Mouse (Mus musculus) lung, embryonic 14.5 days (tissue): Measurements from ENCODE around the gene Tagln3. TPM values are rescaled to one million over a fixed set of nuclear protein-coding genes. Genes with fewer than 3 reads are reported as not detected.
A peak's percentile ranks its signal among the peaks of the same experiment; 100 is the strongest.

Experiments used
- ATAC-seq: fragments of 200-750 bp; cut with Nextera tagmentation; 2 replicates; pipeline ENCODE4 v1.8.0; 2017; ENCODE audit warnings: mild to moderate bottlenecking, moderate TSS enrichment, moderate library complexity; ENCODE audit not compliant: insufficient read depth
- DNase-seq: peaks from one replicate; pipeline ENCODE4 v3.0.0-alpha.2; 2015
- H3K27ac ChIP-seq: fragments of 300-500 bp; sonication (generic); 2 replicates; pipeline ENCODE4 v1.5.1; 2014; ENCODE audit warnings: low read depth, mild to moderate bottlenecking, moderate library complexity
- H3K27me3 ChIP-seq: fragments of 300-500 bp; sonication (generic); 2 replicates; pipeline ENCODE4 v1.6.1; 2014; ENCODE audit warnings: low read length, control low read depth; ENCODE audit not compliant: insufficient read depth
- H3K36me3 ChIP-seq: fragments of 300-500 bp; sonication (generic); 2 replicates; pipeline ENCODE4 v1.6.1; 2014; ENCODE audit warnings: control low read depth; ENCODE audit not compliant: insufficient read depth
- H3K4me1 ChIP-seq: fragments of 300-500 bp; sonication (generic); 2 replicates; pipeline ENCODE4 v1.6.1; 2014; ENCODE audit warnings: antibody characterized with exemption, control low read depth; ENCODE audit not compliant: insufficient read depth
- H3K4me2 ChIP-seq: fragments of 300-500 bp; sonication (generic); 2 replicates; pipeline ENCODE4 v1.6.1; 2014; ENCODE audit warnings: mild to moderate bottlenecking
- H3K4me3 ChIP-seq: fragments of 300-500 bp; sonication (generic); 2 replicates; pipeline ENCODE4 v1.5.1; 2014; ENCODE audit warnings: low read depth, low read length
- H3K9ac ChIP-seq: fragments of 300-500 bp; sonication (generic); 2 replicates; pipeline ENCODE4 v1.6.1; 2014
- H3K9me3 ChIP-seq: fragments of 300-500 bp; sonication (generic); 2 replicates; pipeline ENCODE4 v1.6.1; 2016; ENCODE audit warnings: low read depth, low read length, control low read depth
- CTCF ChIP-seq: IDR thresholded peaks from 2 replicates; pipeline ENCODE4 v1.5.1; 2016; ENCODE audit warnings: antibody characterized with exemption, low read depth
- WGBS: fragments of 180-500 bp; shearing (Covaris S2); extraction: QIAGEN DNeasy Blood & Tissue Kit; methylation state at CpG from one replicate; pipeline ENCODE4 v1.1.7; 2014; 5-methylcytosine and 5-hydroxymethylcytosine counted together
- polyA plus RNA-seq: library from polyadenylated mRNA; unstranded; fragments of >200 nt; fragmentation: Nextera tagmentation; extraction: Ambion mirVana; gene quantifications from 2 replicates; pipeline ENCODE4 v1.2.1, GENCODE M21; 2014

Gene Tagln3
- polyA plus RNA-seq, 1 experiment from 2014 or later = 5.2 TPM

- no peak overlapping the region for H3K4me2 ChIP-seq
- H3K4me3 ChIP-seq = no peak overlapping the region
- no peaks in the 10 kb centered on the region for H3K27me3 ChIP-seq
- H3K27ac ChIP-seq = peak overlapping the region; percentile 42
- H3K9ac ChIP-seq = no peak overlapping the region
- no peak for TF ChIP-seq CTCF
- ATAC-seq (peak; percentile 75; the same call in 1 of the 2 replicates), DNase-seq (peak; percentile 63)
- peaks cover 68% of the 10 kb centered on the region for H3K36me3 ChIP-seq
- 38% methylated on average over 13 of the region's 13 CpGs for WGBS
- no peaks in the 10 kb centered on the region for H3K9me3 ChIP-seq
- H3K4me1 ChIP-seq = 0 out of 2 replicates have a peak, but pooled peaks cover 4% of the 10 kb centered on the region
Observed at GRCm38 (mm10) chr16:45762859-45763505, 38.6 kb upstream of the Tagln3 start.

- peak; percentile 28 for TF ChIP-seq CTCF
- Histone ChIP-seq H3K36me3 (peaks cover 71% of the 10 kb centered on the region), H3K27me3 (no peaks in the 10 kb centered on the region), H3K4me3 (no peak overlapping the region), H3K27ac (no peak overlapping the region), H3K4me1 (0 out of 2 replicates have a peak, but pooled peaks cover 4% of the 10 kb centered on the region), H3K9ac (no peak overlapping the region), H3K4me2 (no peak overlapping the region), H3K9me3 (no peaks in the 10 kb centered on the region)
- DNase-seq = peak; percentile 21
- ATAC-seq = no peak
- WGBS = 70% methylated on average over 1 of the region's 1 CpGs
Observed at GRCm38 (mm10) chr16:45761425-45761824, 37.0 kb upstream of the Tagln3 start.

GRCm38 (mm10) chr16:45758726-45759269 lies 34.4 kb upstream of the Tagln3 start:
- no peak for ATAC-seq
- Histone ChIP-seq H3K4me3 (no peak overlapping the region), H3K9me3 (no peaks in the 10 kb centered on the region), H3K27ac (no peak overlapping the region), H3K4me1 (0 out of 2 replicates have a peak, but pooled peaks cover 4% of the 10 kb centered on the region), H3K9ac (no peak overlapping the region), H3K27me3 (no peaks in the 10 kb centered on the region), H3K4me2 (no peak overlapping the region), H3K36me3 (peaks cover 57% of the 10 kb centered on the region)
- no peak for TF ChIP-seq CTCF
- DNase-seq = no peak
- WGBS = 82% methylated on average over 9 of the region's 9 CpGs

DNA sequence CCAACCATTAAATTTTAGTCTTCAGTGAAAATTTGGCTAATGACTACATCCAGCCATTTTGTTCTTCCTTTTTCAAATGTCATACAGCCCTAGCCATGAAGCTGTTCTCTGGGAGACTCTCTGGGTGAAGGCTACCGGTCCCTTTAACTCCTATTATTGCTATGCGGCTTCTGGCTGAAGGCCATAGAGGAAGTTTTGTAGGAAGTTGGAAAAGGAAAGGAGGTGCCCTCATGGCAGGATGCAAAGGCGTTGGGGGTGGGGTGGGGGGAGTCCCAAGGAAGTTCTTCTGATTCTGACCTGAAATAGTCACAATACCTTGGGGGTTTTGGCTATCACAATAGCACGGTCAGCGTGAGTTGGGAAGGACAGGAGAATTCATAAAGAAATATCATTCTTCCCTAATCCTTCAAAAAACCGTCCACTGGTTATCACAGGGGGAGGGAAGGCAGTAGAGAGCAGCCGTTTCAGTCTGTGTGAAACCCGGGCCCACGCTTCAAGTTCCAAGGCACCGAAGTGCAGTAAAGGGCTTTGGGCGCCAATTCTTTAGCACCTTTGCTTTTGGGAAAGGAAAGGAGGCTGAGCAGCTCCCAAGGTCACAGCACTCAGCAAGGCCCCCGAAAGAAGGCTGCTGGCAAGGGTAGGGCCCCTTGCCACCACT lies 33.1 kb upstream of the Tagln3 start:
- WGBS = 70% methylated on average over 12 of the region's 12 CpGs
- Histone ChIP-seq H3K9ac (no peak overlapping the region), H3K4me2 (no peak overlapping the region), H3K36me3 (peaks cover 46% of the 10 kb centered on the region), H3K27me3 (no peaks in the 10 kb centered on the region), H3K4me1 (no peaks in the 10 kb centered on the region), H3K27ac (peak overlapping the region; percentile 22; the same call in 1 of the 2 replicates), H3K9me3 (no peaks in the 10 kb centered on the region), H3K4me3 (no peak overlapping the region)
- no peak for TF ChIP-seq CTCF
- peak; percentile 62 for DNase-seq
- ATAC-seq = peak; percentile 68

DNA sequence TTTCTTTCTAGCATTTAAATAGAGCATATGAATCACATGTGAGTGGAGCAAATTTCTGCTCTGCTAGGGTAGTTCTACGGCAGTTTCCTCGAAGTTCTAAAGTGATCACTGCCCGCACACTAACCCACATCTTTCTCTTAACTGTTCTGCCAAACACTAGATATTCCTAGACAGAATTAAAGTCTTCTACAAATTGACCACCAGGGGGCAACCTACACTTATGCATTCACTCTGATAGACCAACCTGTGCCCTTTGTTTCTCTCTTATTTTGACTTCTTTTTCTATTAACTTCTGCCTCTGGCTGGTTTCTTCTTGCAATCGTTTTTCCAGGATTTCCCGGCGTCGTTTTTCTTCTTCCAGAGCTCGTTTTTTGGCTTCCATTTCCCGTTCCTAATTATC lies 32.4 kb upstream of the Tagln3 start:
- DNase-seq = peak; percentile 91
- H3K9ac ChIP-seq = no peak overlapping the region
- WGBS = 33% methylated on average over 9 of the region's 9 CpGs
- ATAC-seq = peak; percentile 81
- H3K4me1 ChIP-seq = no peaks in the 10 kb centered on the region
- H3K4me3 ChIP-seq = no peak overlapping the region
- TF ChIP-seq CTCF = peak; percentile 79
- H3K9me3 ChIP-seq = no peaks in the 10 kb centered on the region
- H3K4me2 ChIP-seq = no peak overlapping the region
- H3K27me3 ChIP-seq = no peaks in the 10 kb centered on the region
- H3K36me3 ChIP-seq = peaks cover 46% of the 10 kb centered on the region
- H3K27ac ChIP-seq = no peak overlapping the region

- peak; percentile 48 for DNase-seq
- peaks cover 26% of the 10 kb centered on the region for H3K36me3 ChIP-seq
- H3K4me1 ChIP-seq = no peaks in the 10 kb centered on the region
- no peak for ATAC-seq
- H3K27ac ChIP-seq = no peak overlapping the region
- TF ChIP-seq CTCF = 0 out of 2 replicates have a peak, but pooled peaks have one; percentile 16
- 58% methylated on average over 4 of the region's 4 CpGs for WGBS
- no peaks in the 10 kb centered on the region for H3K27me3 ChIP-seq
- H3K4me3 ChIP-seq = no peak overlapping the region
- H3K9me3 ChIP-seq = no peaks in the 10 kb centered on the region
- H3K4me2 ChIP-seq = peak overlapping the region; percentile 67
- H3K9ac ChIP-seq = no peak overlapping the region
Observed at GRCm38 (mm10) chr16:45743591-45744144, 19.3 kb upstream of the Tagln3 start.
